Mouse (Mus musculus): ENCODE results near the gene Prss35. TPM values are rescaled to one million over a fixed set of nuclear protein-coding genes. Genes with fewer than 3 reads are reported as not detected.
A peak's percentile ranks its signal among the peaks of the same experiment; 100 is the strongest.

Prss35 gene
- polyA plus RNA-seq, 1 experiment from 2014 or later, result 16.4 TPM

- Histone ChIP-seq H3K27me3 (replicated peaks) (no peaks in the 10 kb centered on the region), H3K27ac (no peak overlapping the region), H3K9ac (no peak overlapping the region), H3K4me1 (replicated peaks) (no peaks in the 10 kb centered on the region), H3K9me3 (no peaks in the 10 kb centered on the region), H3K36me3 (no peaks in the 10 kb centered on the region), H3K4me2 (replicated peaks) (no peak overlapping the region), H3K4me3 (replicated peaks) (no peak overlapping the region)
- 54% methylated on average over 4 of the region's 4 CpGs for WGBS
- no peak for ATAC-seq
These were observed 34.8 kb downstream of the Prss35 start for GRCm38 (mm10) chr9:86778212-86778611.

- Histone ChIP-seq H3K9ac (no peak overlapping the region), H3K36me3 (no peaks in the 10 kb centered on the region), H3K4me3 (replicated peaks) (no peak overlapping the region), H3K27ac (no peak overlapping the region), H3K27me3 (replicated peaks) (no peaks in the 10 kb centered on the region), H3K4me1 (replicated peaks) (no peaks in the 10 kb centered on the region), H3K4me2 (replicated peaks) (no peak overlapping the region), H3K9me3 (no peaks in the 10 kb centered on the region)
- no peak for ATAC-seq
- 80% methylated on average over 4 of the region's 4 CpGs for WGBS
These were observed 38.0 kb downstream of the Prss35 start for GRCm38 (mm10) chr9:86781426-86781825.

- Histone ChIP-seq H3K9ac (no peak overlapping the region), H3K36me3 (no peaks in the 10 kb centered on the region), H3K27ac (no peak overlapping the region), H3K27me3 (replicated peaks) (no peaks in the 10 kb centered on the region), H3K9me3 (no peaks in the 10 kb centered on the region), H3K4me2 (replicated peaks) (no peak overlapping the region), H3K4me3 (replicated peaks) (no peak overlapping the region), H3K4me1 (replicated peaks) (no peaks in the 10 kb centered on the region)
- WGBS, result 88% methylated on average over 2 of the region's 2 CpGs
- ATAC-seq, result no peak
These were observed 39.4 kb downstream of the Prss35 start for GRCm38 (mm10) chr9:86782836-86783235.

GRCm38 (mm10) chr9:86789186-86789585 is 45.7 kb downstream of the Prss35 start:
- WGBS, result 74% methylated on average over 6 of the region's 6 CpGs
- H3K4me3 ChIP-seq (replicated peaks), result no peak overlapping the region
- ATAC-seq, result no peak

GRCm38 (mm10) chr9:86791927-86792326 is 48.5 kb downstream of the Prss35 start:
- H3K27ac ChIP-seq, result no peak overlapping the region
- H3K9ac ChIP-seq, result no peak overlapping the region
- no peaks in the 10 kb centered on the region for H3K27me3 ChIP-seq (replicated peaks)
- H3K4me3 ChIP-seq (replicated peaks), result no peak overlapping the region
- H3K36me3 ChIP-seq, result no peaks in the 10 kb centered on the region
- no peaks in the 10 kb centered on the region for H3K4me1 ChIP-seq (replicated peaks)
- H3K9me3 ChIP-seq, result no peaks in the 10 kb centered on the region
- no peak overlapping the region for H3K4me2 ChIP-seq (replicated peaks)
- 64% methylated on average over 7 of the region's 7 CpGs for WGBS
- ATAC-seq, result peak; percentile 86

More at GRCm38 (mm10) chr9:86789186-86789585, 45.7 kb downstream of the Prss35 start:
- no peak overlapping the region for H3K9ac ChIP-seq
- no peaks in the 10 kb centered on the region for H3K4me1 ChIP-seq (replicated peaks)
- H3K4me2 ChIP-seq (replicated peaks), result no peak overlapping the region
- H3K36me3 ChIP-seq, result no peaks in the 10 kb centered on the region
- no peaks in the 10 kb centered on the region for H3K9me3 ChIP-seq
- no peak overlapping the region for H3K27ac ChIP-seq
- H3K27me3 ChIP-seq (replicated peaks), result no peaks in the 10 kb centered on the region

GRCm38 (mm10) chr9:86795236-86795635 is 51.8 kb downstream of the Prss35 start:
- no peaks in the 10 kb centered on the region for H3K4me1 ChIP-seq (replicated peaks)
- no peak overlapping the region for H3K4me3 ChIP-seq (replicated peaks)
- H3K27me3 ChIP-seq (replicated peaks), result no peaks in the 10 kb centered on the region
- H3K9me3 ChIP-seq, result no peaks in the 10 kb centered on the region
- H3K9ac ChIP-seq, result no peak overlapping the region
- no peak overlapping the region for H3K4me2 ChIP-seq (replicated peaks)
- H3K36me3 ChIP-seq, result no peaks in the 10 kb centered on the region
- no peak overlapping the region for H3K27ac ChIP-seq
- ATAC-seq, result no peak
- 54% methylated on average over 3 of the region's 3 CpGs for WGBS

GRCm38 (mm10) chr9:86797553-86797952 is 54.1 kb downstream of the Prss35 start:
- no peaks in the 10 kb centered on the region for H3K4me1 ChIP-seq (replicated peaks)
- no peak overlapping the region for H3K9ac ChIP-seq
- H3K9me3 ChIP-seq, result no peaks in the 10 kb centered on the region
- no peak overlapping the region for H3K4me3 ChIP-seq (replicated peaks)
- H3K27ac ChIP-seq, result no peak overlapping the region
- ATAC-seq, result no peak
- H3K4me2 ChIP-seq (replicated peaks), result no peak overlapping the region
- H3K27me3 ChIP-seq (replicated peaks), result no peaks in the 10 kb centered on the region
- H3K36me3 ChIP-seq, result no peaks in the 10 kb centered on the region
- 85% methylated on average over 4 of the region's 4 CpGs for whole genome bisulfite sequencing

GRCm38 (mm10) chr9:86798129-86798528 is 54.7 kb downstream of the Prss35 start:
- H3K36me3 ChIP-seq, result no peaks in the 10 kb centered on the region
- H3K9ac ChIP-seq, result no peak overlapping the region
- WGBS, result 89% methylated on average over 5 of the region's 5 CpGs
- H3K27ac ChIP-seq, result no peak overlapping the region
- no peak overlapping the region for H3K4me3 ChIP-seq (replicated peaks)
- H3K27me3 ChIP-seq (replicated peaks), result no peaks in the 10 kb centered on the region
- no peaks in the 10 kb centered on the region for H3K4me1 ChIP-seq (replicated peaks)
- no peaks in the 10 kb centered on the region for H3K9me3 ChIP-seq
- no peak for ATAC-seq
- H3K4me2 ChIP-seq (replicated peaks), result no peak overlapping the region

GRCm38 (mm10) chr9:86798686-86799085 is 55.2 kb downstream of the Prss35 start:
- H3K9ac ChIP-seq, result no peak overlapping the region
- no peak overlapping the region for H3K4me2 ChIP-seq (replicated peaks)
- no peaks in the 10 kb centered on the region for H3K36me3 ChIP-seq
- no peak overlapping the region for H3K27ac ChIP-seq
- no peaks in the 10 kb centered on the region for H3K4me1 ChIP-seq (replicated peaks)
- H3K27me3 ChIP-seq (replicated peaks), result no peaks in the 10 kb centered on the region
- 34% methylated on average over 7 of the region's 7 CpGs for WGBS
- no peak overlapping the region for H3K4me3 ChIP-seq (replicated peaks)
- ATAC-seq, result no peak
- H3K9me3 ChIP-seq, result no peaks in the 10 kb centered on the region

- H3K9me3 ChIP-seq, result no peaks in the 10 kb centered on the region
- H3K4me2 ChIP-seq (replicated peaks), result no peak overlapping the region
- H3K9ac ChIP-seq, result no peak overlapping the region
- H3K27ac ChIP-seq, result no peak overlapping the region
- H3K36me3 ChIP-seq, result no peaks in the 10 kb centered on the region
- WGBS, result 66% methylated on average over 7 of the region's 7 CpGs
- H3K4me3 ChIP-seq (replicated peaks), result no peak overlapping the region
- no peaks in the 10 kb centered on the region for H3K27me3 ChIP-seq (replicated peaks)
- no peaks in the 10 kb centered on the region for H3K4me1 ChIP-seq (replicated peaks)
- ATAC-seq, result no peak
These were observed 55.6 kb downstream of the Prss35 start for GRCm38 (mm10) chr9:86799099-86799498.

- Histone ChIP-seq H3K9ac (no peak overlapping the region), H3K4me3 (replicated peaks) (no peak overlapping the region), H3K4me2 (replicated peaks) (no peak overlapping the region), H3K4me1 (replicated peaks) (no peaks in the 10 kb centered on the region), H3K27ac (no peak overlapping the region), H3K27me3 (replicated peaks) (no peaks in the 10 kb centered on the region), H3K9me3 (no peaks in the 10 kb centered on the region), H3K36me3 (no peaks in the 10 kb centered on the region)
- 0 out of 2 replicates have a peak, but pooled peaks have one; percentile 41 for ATAC-seq
- 27% methylated on average over 3 of the region's 3 CpGs for WGBS
These were observed 57.2 kb downstream of the Prss35 start for GRCm38 (mm10) chr9:86800600-86801163.

Measured in intestine, embryonic 15.5 days (tissue).